Mouse (Mus musculus) Muller cell, postnatal 12 days (primary cell): ENCODE measurements around the gene Setd7.

Source experiments
- DNase-seq: peaks from one replicate; pipeline ENCODE4 v3.0.0-alpha.2; 2015; ENCODE audit errors: inconsistent ontology term

The Setd7 gene

DNA sequence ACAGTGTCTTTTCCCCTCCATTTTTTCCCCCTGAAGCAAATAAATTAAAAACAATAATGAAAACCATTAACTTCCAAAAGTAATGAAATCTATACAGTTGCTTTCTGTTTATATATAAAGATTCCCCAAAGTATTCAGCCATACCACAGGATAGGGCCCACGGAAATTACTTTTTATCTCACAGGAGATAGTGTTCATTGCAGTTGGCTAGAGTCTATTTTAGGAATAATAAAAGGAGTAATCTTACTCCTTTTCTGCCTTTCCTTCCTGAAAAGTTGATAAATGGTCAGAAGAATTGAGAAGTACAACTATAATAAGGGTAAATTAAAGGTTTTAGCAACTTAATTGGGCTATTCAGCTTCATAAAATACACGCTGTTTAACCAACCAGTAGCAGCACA lies 92.1 kb downstream of the Setd7 start:
- no peak for DNase-seq
